Mouse (Mus musculus) heart, adult 2 months (tissue): ENCODE measurements around the gene Cdk17. TPM values are rescaled to one million over a fixed set of nuclear protein-coding genes. Genes with fewer than 3 reads are reported as not detected.
A peak's percentile ranks its signal among the peaks of the same experiment; 100 is the strongest.

Source experiments
- DNase-seq, 2 experiments: peaks; one replicate each; pipeline ENCODE4 v3.0.0; 2021
- H3K27ac ChIP-seq: fragments of 200-600 bp; 2 replicates; pipeline ENCODE4 v1.8.1; 2022
- H3K27me3 ChIP-seq: fragments of 200-500 bp; 2 replicates; pipeline ENCODE4 v1.6.1; 2012; ENCODE audit warnings: mild to moderate bottlenecking, low read length, inconsistent platforms, mixed read lengths; ENCODE audit not compliant: control insufficient read depth, insufficient read depth
- H3K36me3 ChIP-seq: fragments of 200-500 bp; 2 replicates; pipeline ENCODE4 v1.6.1; 2012; ENCODE audit warnings: low read length, inconsistent platforms; ENCODE audit not compliant: control insufficient read depth, insufficient read depth
- H3K4me1 ChIP-seq: fragments of 200-500 bp; 2 replicates; pipeline ENCODE4 v1.6.1; 2011; ENCODE audit warnings: low read length; ENCODE audit not compliant: control insufficient read depth, insufficient read depth
- H3K4me3 ChIP-seq: fragments of 200-600 bp; 2 replicates; pipeline ENCODE4 v1.8.1; 2022
- H3K79me2 ChIP-seq: fragments of 200-500 bp; replicated peaks from 2 replicates; pipeline ENCODE4 v1.6.1; 2012; ENCODE audit warnings: mild to moderate bottlenecking, inconsistent platforms, low read length, moderate library complexity, mixed read lengths; ENCODE audit not compliant: control insufficient read depth, insufficient read depth
- H3K9ac ChIP-seq: fragments of 200-500 bp; 2 replicates; pipeline ENCODE4 v1.6.1; 2012; ENCODE audit warnings: low read depth, mild to moderate bottlenecking, control low read depth, inconsistent platforms, low read length, mixed read lengths
- CTCF ChIP-seq: fragments of 200-600 bp; IDR thresholded peaks from 2 replicates; pipeline ENCODE4 v1.8.1; 2022; ENCODE audit warnings: antibody characterized with exemption, mild to moderate bottlenecking, moderate library complexity
- EP300 ChIP-seq: fragments of 200-500 bp; IDR thresholded peaks from 2 replicates; pipeline ENCODE4 v1.6.1; 2011; ENCODE audit warnings: low read depth, low read length, control low read depth; ENCODE audit not compliant: insufficient read depth
- POLR2A ChIP-seq: fragments of 200-500 bp; IDR thresholded peaks from 2 replicates; pipeline ENCODE4 v1.6.1; 2011; ENCODE audit warnings: mild to moderate bottlenecking, low read depth, low read length, control low read depth; ENCODE audit not compliant: insufficient read depth
- WGBS: fragments of 180-500 bp; shearing (Covaris S2); methylation state at CpG from one replicate; pipeline ENCODE4 v1.1.7; 2018; 5-methylcytosine and 5-hydroxymethylcytosine counted together
- intact Hi-C: fragments of 180-260 bp; cut with DNase I; formaldehyde crosslinking; loops from one replicate; pipeline ENCODE4 v1.15.1; 2025
- polyA plus RNA-seq: library from polyadenylated mRNA; depleted of rRNA; stranded (reverse); fragments of >200 nt; gene quantifications from 2 replicates; pipeline ENCODE4 v1.2.3, GENCODE M21; 2012
- total RNA-seq, 2 experiments: library from RNA; stranded (reverse); gene quantifications; 2 replicates each; pipeline ENCODE4 v1.2.3; 2021

Cdk17 gene
- total and polyA plus RNA-seq, 3 experiments = 14.3 to 18.8 (median 16.6) TPM

DNA sequence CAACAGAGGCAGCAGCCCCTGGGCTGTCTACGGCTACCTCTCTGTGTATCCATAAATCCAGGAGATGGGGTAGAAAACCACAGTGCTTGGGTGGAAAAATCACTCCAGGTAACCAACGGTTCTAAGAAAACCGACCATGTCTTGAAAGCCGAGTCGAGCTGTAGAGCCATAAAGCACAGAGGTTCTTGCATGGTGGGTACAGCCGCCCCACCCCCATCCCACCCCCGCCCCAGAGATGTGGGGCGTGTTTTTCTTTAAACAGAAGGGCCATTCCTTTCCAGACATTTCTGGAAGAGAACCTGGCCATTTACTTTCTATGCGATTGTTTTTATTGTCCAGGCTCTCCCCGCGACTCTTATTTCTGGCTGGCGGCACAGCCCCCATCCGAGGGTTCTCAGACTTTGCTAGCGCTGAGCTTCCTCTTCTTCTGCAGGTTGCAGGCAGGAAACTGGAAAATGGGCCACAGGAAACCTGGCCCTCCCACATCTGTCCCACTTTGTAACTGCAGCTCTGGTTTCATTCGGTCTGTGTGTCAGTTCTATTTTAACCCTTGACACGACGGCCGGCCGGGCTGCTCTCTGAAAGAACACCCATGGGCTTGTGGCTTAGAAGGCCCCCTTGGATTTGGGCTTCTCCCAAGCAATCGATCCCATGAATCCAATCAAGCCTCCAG lies 134.0 kb downstream of the Cdk17 start:
- no peaks in the 10 kb centered on the region; the same call in 1 of the 2 replicates for H3K79me2 ChIP-seq
- WGBS = 32% methylated on average over 20 of the region's 20 CpGs

DNA sequence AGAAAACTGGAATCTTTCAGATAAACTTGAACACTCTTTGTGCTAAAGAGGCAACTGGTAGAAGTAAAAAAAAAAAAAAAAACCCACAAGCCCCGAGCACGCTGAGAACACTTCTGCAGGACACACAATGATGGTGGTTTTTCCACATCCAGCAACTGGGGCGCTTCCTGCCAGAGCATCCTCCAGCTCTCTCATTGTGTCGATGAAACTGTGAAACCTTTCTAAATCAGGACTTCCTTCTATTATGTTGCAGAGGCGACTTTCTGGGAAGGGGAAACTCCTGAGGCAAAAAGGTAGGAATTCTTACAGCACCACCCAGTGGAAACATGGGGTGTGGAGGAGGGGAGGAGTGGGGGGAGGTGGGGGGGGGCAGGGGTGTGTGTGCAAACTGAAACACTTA lies 137.1 kb downstream of the Cdk17 start:
- intact Hi-C loops = loop anchor here (1.0 kb wide), 1 partner anchor 78 kb away; no protein-coding TSS in a partner anchor
- Histone ChIP-seq H3K27ac (peak overlapping the region; percentile 100), H3K79me2 (no peaks in the 10 kb centered on the region; the same call in 1 of the 2 replicates), H3K4me1 (peaks cover 39% of the 10 kb centered on the region), H3K9ac (no peak overlapping the region), H3K27me3 (no peaks in the 10 kb centered on the region), H3K36me3 (peaks cover 60% of the 10 kb centered on the region), H3K4me3 (no peak overlapping the region)
- DNase-seq = peak in 1 of 2 experiments; percentile 74
- TF ChIP-seq EP300 = peak; percentile 88
- TF ChIP-seq CTCF = peak; percentile 41
- no peak; the same call in 1 of the 2 replicates for TF ChIP-seq POLR2A
- 25% methylated on average over 5 of the region's 5 CpGs for WGBS

More for the DNA sequence above, 134.0 kb downstream of the Cdk17 start:
- Histone ChIP-seq H3K4me3 (peak overlapping the region; percentile 16; the same call in 1 of the 2 replicates), H3K27me3 (no peaks in the 10 kb centered on the region), H3K4me1 (peaks cover 41% of the 10 kb centered on the region), H3K27ac (peak overlapping the region; percentile 84), H3K9ac (no peak overlapping the region), H3K36me3 (peaks cover 44% of the 10 kb centered on the region)
- peak; percentile 75 for TF ChIP-seq EP300
- no peak for TF ChIP-seq CTCF
- TF ChIP-seq POLR2A = 0 out of 2 replicates have a peak, but pooled peaks have one; percentile 31
- intact Hi-C loops = loop anchor here (1.0 to 2.0 kb wide), 2 partner anchors 14 to 81 kb away; no protein-coding TSS in a partner anchor
- peak in 1 of 2 experiments; percentile 62 for DNase-seq

GRCm38 (mm10) chr10:93298208-93298607 lies 137.5 kb downstream of the Cdk17 start:
- Histone ChIP-seq H3K27me3 (no peaks in the 10 kb centered on the region), H3K4me3 (peak overlapping the region; percentile 21; the same call in 1 of the 2 replicates), H3K9ac (peak overlapping the region; percentile 24), H3K4me1 (peaks cover 39% of the 10 kb centered on the region), H3K36me3 (peaks cover 60% of the 10 kb centered on the region), H3K27ac (peak overlapping the region; percentile 100), H3K79me2 (no peaks in the 10 kb centered on the region; the same call in 1 of the 2 replicates)
- peak; percentile 46; the same call in 1 of the 2 replicates for TF ChIP-seq POLR2A
- no peak for TF ChIP-seq EP300
- no peak for DNase-seq
- intact Hi-C loops = loop anchor here (1.0 kb wide), 1 partner anchor 77 kb away; no protein-coding TSS in a partner anchor
- 27% methylated on average over 7 of the region's 7 CpGs for WGBS

DNA sequence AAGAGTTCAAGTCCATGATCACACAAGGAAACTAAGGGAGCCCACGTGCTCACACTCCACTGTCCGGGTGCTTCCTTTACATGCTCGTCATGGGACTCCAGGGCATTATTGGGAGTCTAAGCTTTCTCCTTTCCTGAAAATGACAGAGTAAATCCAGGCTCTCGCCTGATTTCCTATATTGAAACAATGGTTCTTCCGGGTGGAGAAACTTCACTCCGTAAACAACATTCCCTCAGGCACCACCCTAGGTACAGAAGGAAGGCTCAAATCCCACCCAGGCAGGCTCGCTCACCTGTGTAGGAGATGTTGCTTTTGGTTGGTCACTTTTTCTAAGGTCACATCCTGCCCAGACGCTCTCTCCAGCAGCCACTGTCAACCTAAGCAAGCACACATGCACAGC lies 141.2 kb downstream of the Cdk17 start:
- Histone ChIP-seq H3K9ac (0 out of 2 replicates have a peak overlapping the region, but pooled peaks have one; percentile 1), H3K4me3 (no peak overlapping the region), H3K79me2 (peaks cover 1% of the 10 kb centered on the region), H3K27me3 (no peaks in the 10 kb centered on the region), H3K27ac (peak overlapping the region; percentile 100), H3K36me3 (peaks cover 58% of the 10 kb centered on the region), H3K4me1 (peaks cover 36% of the 10 kb centered on the region)
- intact Hi-C loops = no loop called here
- peak in 1 of 2 experiments; percentile 52 for DNase-seq
- 46% methylated on average over 8 of the region's 8 CpGs for WGBS
- TF ChIP-seq EP300 (0 out of 2 replicates have a peak, but pooled peaks have one; percentile 23), POLR2A (peak; percentile 47), CTCF (no peak)

DNA sequence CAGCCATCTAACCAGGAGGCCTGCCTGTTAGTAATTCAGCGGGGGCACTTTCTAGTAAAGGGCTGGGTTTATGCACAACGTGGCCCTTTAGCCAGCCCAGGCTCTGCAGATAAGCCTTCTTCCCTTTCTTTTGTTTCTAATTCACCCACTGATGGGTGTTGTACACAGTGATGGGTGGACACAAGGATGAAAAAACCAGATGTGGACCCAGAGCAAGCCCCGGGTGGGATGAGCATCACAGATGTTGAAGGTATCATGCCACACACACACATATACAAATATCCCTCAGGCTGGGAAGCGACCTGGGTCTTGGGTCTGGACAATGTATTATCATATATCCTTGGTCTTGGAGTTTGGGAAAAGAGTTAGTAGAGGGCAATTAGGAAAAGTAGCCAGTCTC lies 142.6 kb downstream of the Cdk17 start:
- Histone ChIP-seq H3K27ac (peak overlapping the region; percentile 100), H3K4me3 (peak overlapping the region; percentile 33; the same call in 1 of the 2 replicates)

More for the DNA sequence above, 142.6 kb downstream of the Cdk17 start:
- intact Hi-C loops = no loop called here
- 46% methylated on average over 4 of the region's 4 CpGs for WGBS
- H3K79me2 ChIP-seq = peaks cover 1% of the 10 kb centered on the region
- peaks cover 56% of the 10 kb centered on the region for H3K36me3 ChIP-seq
- H3K4me1 ChIP-seq = peaks cover 29% of the 10 kb centered on the region
- no peak for DNase-seq
- peak overlapping the region; percentile 22; the same call in 1 of the 2 replicates for H3K9ac ChIP-seq
- no peaks in the 10 kb centered on the region for H3K27me3 ChIP-seq
- TF ChIP-seq CTCF (no peak), EP300 (peak; percentile 60; the same call in 1 of the 2 replicates), POLR2A (no peak)
